Mouse (Mus musculus) forebrain, postnatal 0 days (tissue): ENCODE measurements at regions not wholly inside any gene's neighbourhood (a gene's known extent, or its start where the extent isn't known, plus 50 kb on each side); places are given as distances from the start of the nearest gene placed in this dataset.

Source experiments
- ATAC-seq: fragments of 200-750 bp; cut with Nextera tagmentation; 2 replicates; pipeline ENCODE4 v1.8.0; 2017; ENCODE audit warnings: mild to moderate bottlenecking, moderate library complexity
- DNase-seq: peaks from one replicate; pipeline ENCODE4 v3.0.0-alpha.2; 2015
- H3K27ac ChIP-seq: fragments of 300-500 bp; sonication (generic); 2 replicates; pipeline ENCODE4 v1.5.1; 2014; ENCODE audit warnings: low read depth, mild to moderate bottlenecking, antibody characterized with exemption, low read length, moderate library complexity, mixed read lengths
- H3K27me3 ChIP-seq: fragments of 300-500 bp; sonication (generic); 2 replicates; pipeline ENCODE4 v1.6.1; 2014; ENCODE audit warnings: mild to moderate bottlenecking, low read length, mixed read lengths; ENCODE audit not compliant: insufficient read depth
- H3K36me3 ChIP-seq: fragments of 300-500 bp; sonication (generic); 2 replicates; pipeline ENCODE4 v1.6.1; 2014; ENCODE audit warnings: mild to moderate bottlenecking, moderate library complexity; ENCODE audit not compliant: insufficient read depth
- H3K4me1 ChIP-seq: fragments of 300-500 bp; sonication (generic); 2 replicates; pipeline ENCODE4 v1.6.1; 2014; ENCODE audit warnings: antibody characterized with exemption; ENCODE audit not compliant: insufficient read depth
- H3K4me2 ChIP-seq: fragments of 300-500 bp; sonication (generic); 2 replicates; pipeline ENCODE4 v1.6.1; 2014; ENCODE audit warnings: low read depth, mild to moderate bottlenecking, moderate library complexity
- H3K4me3 ChIP-seq: fragments of 300-500 bp; sonication (generic); 2 replicates; pipeline ENCODE4 v1.5.1; 2014; ENCODE audit warnings: low read depth, low read length, mixed read lengths
- H3K9ac ChIP-seq: fragments of 300-500 bp; sonication (generic); 2 replicates; pipeline ENCODE4 v1.6.1; 2014; ENCODE audit warnings: mild to moderate bottlenecking
- H3K9me3 ChIP-seq: fragments of 300-500 bp; sonication (generic); 2 replicates; pipeline ENCODE4 v1.6.1; 2016; ENCODE audit warnings: low read length
- CTCF ChIP-seq: sonication (generic); IDR thresholded peaks from 2 replicates; pipeline ENCODE4 v1.5.1; 2016; ENCODE audit warnings: antibody characterized with exemption, control low read depth, low read depth
- WGBS: fragments of 180-500 bp; shearing (Covaris S2); extraction: QIAGEN DNeasy Blood & Tissue Kit; methylation state at CpG from one replicate; pipeline ENCODE4 v1.1.7; 2014; 5-methylcytosine and 5-hydroxymethylcytosine counted together

- no peaks in the 10 kb centered on the region for H3K36me3 ChIP-seq
- no peaks in the 10 kb centered on the region for H3K27me3 ChIP-seq
- H3K9me3 ChIP-seq: no peaks in the 10 kb centered on the region
- no peak overlapping the region for H3K27ac ChIP-seq
- DNase-seq: no peak
- H3K4me2 ChIP-seq: no peak overlapping the region
- H3K4me1 ChIP-seq: no peaks in the 10 kb centered on the region
- TF ChIP-seq CTCF: no peak
- no peak overlapping the region for H3K4me3 ChIP-seq
- no peak for ATAC-seq
- H3K9ac ChIP-seq: no peak overlapping the region
Observed at GRCm38 (mm10) chr9:52448245-52448644, 231.3 kb downstream of the AI593442 start.

GRCm38 (mm10) chr9:52443228-52443627 lies 236.4 kb downstream of the AI593442 start:
- no peak for TF ChIP-seq CTCF
- no peak overlapping the region for H3K4me2 ChIP-seq
- H3K36me3 ChIP-seq: no peaks in the 10 kb centered on the region
- no peak for ATAC-seq
- DNase-seq: no peak
- H3K9ac ChIP-seq: no peak overlapping the region
- H3K4me1 ChIP-seq: no peaks in the 10 kb centered on the region
- H3K27me3 ChIP-seq: no peaks in the 10 kb centered on the region
- no peak overlapping the region for H3K4me3 ChIP-seq
- no peaks in the 10 kb centered on the region for H3K9me3 ChIP-seq
- H3K27ac ChIP-seq: no peak overlapping the region
- 83% methylated on average over 7 of the region's 7 CpGs for WGBS

GRCm38 (mm10) chr9:52434215-52434614 lies 245.4 kb downstream of the AI593442 start:
- Histone ChIP-seq H3K4me3 (no peak overlapping the region), H3K27ac (no peak overlapping the region), H3K27me3 (no peaks in the 10 kb centered on the region), H3K4me1 (no peaks in the 10 kb centered on the region), H3K9me3 (no peaks in the 10 kb centered on the region), H3K4me2 (no peak overlapping the region), H3K9ac (no peak overlapping the region), H3K36me3 (no peaks in the 10 kb centered on the region)
- no peak for TF ChIP-seq CTCF
- 65% methylated on average over 4 of the region's 4 CpGs for WGBS
- DNase-seq (no peak), ATAC-seq (no peak)

GRCm38 (mm10) chr9:52425413-52425812 lies 254.2 kb downstream of the AI593442 start:
- no peak overlapping the region for H3K4me3 ChIP-seq
- H3K4me1 ChIP-seq: no peaks in the 10 kb centered on the region
- TF ChIP-seq CTCF: no peak
- H3K9ac ChIP-seq: no peak overlapping the region
- no peaks in the 10 kb centered on the region for H3K36me3 ChIP-seq
- ATAC-seq (no peak), DNase-seq (no peak)
- H3K27ac ChIP-seq: no peak overlapping the region
- no peaks in the 10 kb centered on the region for H3K27me3 ChIP-seq
- H3K4me2 ChIP-seq: no peak overlapping the region
- WGBS: 7% methylated on average over 4 of the region's 4 CpGs
- H3K9me3 ChIP-seq: no peaks in the 10 kb centered on the region

- 59% methylated on average over 3 of the region's 3 CpGs for WGBS
- TF ChIP-seq CTCF: no peak
- Histone ChIP-seq H3K4me2 (no peak overlapping the region), H3K9ac (no peak overlapping the region), H3K9me3 (no peaks in the 10 kb centered on the region), H3K4me3 (no peak overlapping the region), H3K4me1 (no peaks in the 10 kb centered on the region), H3K27me3 (no peaks in the 10 kb centered on the region), H3K27ac (no peak overlapping the region), H3K36me3 (no peaks in the 10 kb centered on the region)
- DNase-seq (no peak), ATAC-seq (no peak)
Observed at GRCm38 (mm10) chr9:52422622-52423021, 254.2 kb upstream of the Zc3h12c start.

GRCm38 (mm10) chr9:52415706-52416105 lies 247.3 kb upstream of the Zc3h12c start:
- H3K4me3 ChIP-seq: no peak overlapping the region
- H3K27me3 ChIP-seq: no peaks in the 10 kb centered on the region
- no peak overlapping the region for H3K4me2 ChIP-seq
- ATAC-seq (no peak), DNase-seq (no peak)
- no peak overlapping the region for H3K27ac ChIP-seq
- TF ChIP-seq CTCF: no peak
- no peaks in the 10 kb centered on the region for H3K36me3 ChIP-seq
- no peaks in the 10 kb centered on the region for H3K4me1 ChIP-seq
- no peak overlapping the region for H3K9ac ChIP-seq
- 57% methylated on average over 6 of the region's 6 CpGs for WGBS
- H3K9me3 ChIP-seq: no peaks in the 10 kb centered on the region

- Histone ChIP-seq H3K27ac (no peak overlapping the region), H3K9ac (no peak overlapping the region), H3K4me2 (no peak overlapping the region), H3K4me1 (no peaks in the 10 kb centered on the region), H3K9me3 (0 out of 2 replicates have a peak, but pooled peaks cover 4% of the 10 kb centered on the region), H3K27me3 (no peaks in the 10 kb centered on the region), H3K4me3 (no peak overlapping the region), H3K36me3 (no peaks in the 10 kb centered on the region)
- TF ChIP-seq CTCF: no peak
- WGBS: 75% methylated on average over 6 of the region's 6 CpGs
- no peak for DNase-seq
- no peak for ATAC-seq
Observed at GRCm38 (mm10) chr9:52407841-52408240, 239.5 kb upstream of the Zc3h12c start.

- Histone ChIP-seq H3K9ac (no peak overlapping the region), H3K27me3 (no peaks in the 10 kb centered on the region), H3K4me3 (no peak overlapping the region), H3K4me2 (no peak overlapping the region), H3K9me3 (0 out of 2 replicates have a peak, but pooled peaks cover 4% of the 10 kb centered on the region), H3K27ac (no peak overlapping the region), H3K4me1 (no peaks in the 10 kb centered on the region), H3K36me3 (no peaks in the 10 kb centered on the region)
- 72% methylated on average over 2 of the region's 2 CpGs for WGBS
- ATAC-seq (no peak), DNase-seq (no peak)
- TF ChIP-seq CTCF: no peak
Observed at GRCm38 (mm10) chr9:52402496-52402895, 234.1 kb upstream of the Zc3h12c start.
